Mouse (Mus musculus) cerebellum, adult 11-12 months (tissue): ENCODE measurements around the gene Olfr1104.

ENCODE experiments used
- DNase-seq: peaks from one replicate; pipeline ENCODE4 v3.0.0; 2022

Olfr1104 gene

DNA sequence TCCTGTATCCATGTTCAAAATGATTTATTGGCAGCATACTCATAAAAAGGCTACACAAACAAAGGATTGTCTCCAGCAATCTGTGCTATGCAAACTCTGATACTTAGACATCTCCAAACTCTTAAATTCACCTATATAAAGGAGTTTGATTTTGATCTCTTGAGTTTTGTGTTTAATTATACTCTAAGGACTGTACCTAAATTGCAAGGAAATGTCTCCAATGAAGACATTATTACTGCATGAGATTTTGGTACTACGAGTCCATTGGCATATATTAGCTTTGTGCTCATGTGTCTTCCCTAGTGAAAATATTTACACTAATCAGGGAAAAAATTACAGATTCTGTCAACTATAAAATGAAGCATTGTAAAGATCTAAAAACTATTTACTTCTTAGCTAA is at the start of gene Olfr1104:
Gene Olfr1104, minus strand, starts transcription at position 101 of the 400 bp plus-strand sequence.
- DNase-seq, result no peak

DNA sequence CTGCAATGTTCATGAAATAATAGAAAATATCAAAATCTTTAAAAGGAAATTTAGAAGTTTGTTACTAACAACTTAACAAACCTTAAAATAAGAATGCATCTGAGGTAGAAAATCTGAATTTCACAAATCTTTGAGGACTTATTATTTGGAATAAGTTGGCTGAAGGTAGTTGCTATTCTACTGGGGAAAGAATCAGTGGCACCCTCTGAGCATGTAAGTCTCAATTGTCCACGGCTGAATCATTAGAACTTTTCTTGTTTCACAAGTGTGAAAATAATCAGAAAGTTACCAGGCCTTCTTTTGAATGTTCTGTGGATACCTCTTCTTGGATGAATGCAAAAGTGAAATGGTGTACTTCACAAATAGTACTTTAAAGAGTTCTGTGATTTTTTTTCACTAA is 48.8 kb upstream of the Olfr1104 start, which contains the start of gene Olfr1107:
Gene Olfr1107, minus strand, starts transcription at position 101 of the 400 bp plus-strand sequence.
- DNase-seq, result no peak

DNA sequence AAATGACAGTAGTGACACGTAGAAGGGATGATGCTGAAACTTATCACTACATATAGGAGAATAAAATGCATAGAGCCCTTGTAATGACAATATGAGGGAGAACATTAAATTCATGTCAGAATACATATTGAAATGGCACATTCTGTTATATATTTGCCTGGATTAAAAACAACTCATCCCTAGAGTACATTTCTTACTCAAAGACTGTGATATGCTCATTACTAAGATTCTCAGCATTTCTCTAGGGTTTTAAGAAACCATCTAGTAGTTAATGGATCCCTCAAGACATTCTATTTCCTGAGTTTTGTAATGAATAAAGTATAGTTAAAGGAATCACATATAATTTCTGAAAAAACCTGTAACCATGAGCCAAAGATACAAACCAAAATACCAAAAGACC is 25.3 kb upstream of the Olfr1104 start, which contains the start of gene Olfr1106:
Gene Olfr1106, minus strand, starts transcription at position 101 of the 400 bp plus-strand sequence.
- no peak for DNase-seq

DNA sequence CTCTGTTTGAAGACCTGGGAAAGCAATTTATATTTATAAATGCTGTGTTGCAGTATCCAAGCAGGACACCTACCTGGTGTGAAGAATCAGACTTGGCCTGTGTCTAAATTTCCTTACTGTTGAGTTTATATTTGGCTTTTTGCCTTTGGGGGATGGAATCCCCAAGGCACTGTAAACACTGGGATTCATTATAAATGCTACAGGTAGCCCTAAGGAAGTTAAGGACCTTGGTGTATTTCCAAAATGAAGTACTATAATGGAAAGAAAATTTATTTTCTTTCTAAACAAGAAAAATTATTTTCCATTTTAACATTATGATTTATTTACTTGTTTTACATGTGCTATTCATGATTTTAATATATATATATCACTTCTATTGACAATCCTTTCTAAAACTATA is 9.6 kb upstream of the Olfr1104 start, which contains the start of gene Olfr1105:
Gene Olfr1105, minus strand, starts transcription at position 101 of the 400 bp plus-strand sequence.
- DNase-seq, result no peak

DNA sequence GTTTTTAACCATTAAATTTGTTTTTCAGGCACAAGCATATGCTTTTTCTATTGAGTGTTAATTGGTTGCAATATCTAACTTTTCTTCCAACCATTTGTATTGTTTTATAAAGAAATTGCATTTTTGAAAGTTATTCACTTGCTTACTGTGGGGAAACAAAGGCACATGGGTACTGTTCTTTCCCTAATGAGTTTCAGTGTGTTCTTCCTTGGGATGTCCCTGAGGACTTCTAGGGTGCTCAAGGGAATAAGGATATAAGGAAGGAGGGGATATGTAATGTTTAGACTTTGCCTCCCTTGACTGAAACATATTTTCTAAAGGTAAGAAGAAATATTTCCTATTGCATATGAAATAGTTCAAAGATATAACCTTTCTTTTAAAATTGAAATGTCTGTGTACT is 28.8 kb downstream of the Olfr1104 start, which contains the start of gene Olfr1102:
Gene Olfr1102, plus strand, starts transcription at position 301 of the 400 bp plus-strand sequence.
- no peak for DNase-seq

DNA sequence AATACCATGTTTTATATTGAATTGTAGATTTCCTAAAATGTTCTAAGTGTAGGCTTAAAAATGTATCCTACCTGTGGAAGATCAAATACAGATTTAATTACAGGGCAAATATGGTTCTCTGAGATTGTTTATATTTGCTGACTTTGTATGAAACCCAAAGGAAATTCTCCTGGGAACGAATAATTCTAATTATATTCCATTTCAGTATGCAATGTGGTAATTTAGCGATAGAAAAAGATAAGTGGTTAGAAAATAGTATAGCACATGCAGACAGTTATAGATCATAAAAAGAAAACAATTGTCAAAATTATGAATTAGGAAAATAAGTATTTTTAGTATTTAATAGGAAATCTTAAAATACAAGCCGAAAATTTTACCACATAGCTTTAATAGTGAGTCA is 35.8 kb downstream of the Olfr1104 start, which contains the start of gene Olfr1101:
Gene Olfr1101, minus strand, starts transcription at position 101 of the 400 bp plus-strand sequence.
- no peak for DNase-seq

DNA sequence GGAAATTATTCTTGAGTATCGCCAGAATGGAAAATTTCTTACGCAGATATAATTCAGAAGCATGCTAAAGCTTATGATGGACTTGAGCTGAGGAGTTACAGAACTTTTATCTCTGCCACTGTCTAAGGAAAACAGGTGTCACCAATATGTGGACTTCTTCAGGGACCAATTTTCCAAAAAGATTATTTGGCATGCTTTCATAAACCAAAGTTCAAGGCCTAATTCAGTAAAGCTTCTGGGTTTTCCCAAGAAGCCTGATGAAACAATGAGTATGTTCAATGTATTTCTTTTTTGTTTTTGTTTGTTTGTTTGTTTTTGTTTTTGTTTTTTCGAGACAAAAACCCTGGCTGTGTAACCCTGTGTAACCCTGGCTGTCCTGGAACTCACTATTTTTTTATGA is 47.0 kb downstream of the Olfr1104 start, which contains the start of gene Olfr1100:
Gene Olfr1100, minus strand, starts transcription at position 101 of the 400 bp plus-strand sequence.
- DNase-seq, result no peak
